Mouse (Mus musculus) left cerebral cortex, adult 9 months (tissue): ENCODE data around the gene Slc8a3.

ENCODE experiments used
- DNase-seq, 2 experiments: peaks; one replicate each; pipeline ENCODE4 v3.0.0; 2022; ENCODE audit warnings: low spot score in 2 of 2

Gene Slc8a3

GRCm38 (mm10) chr12:81241096-81241495, 91.9 kb downstream of the Slc8a3 start:
- DNase-seq, result no peak

- DNase-seq, result no peak
These were observed 95.8 kb downstream of the Slc8a3 start for GRCm38 (mm10) chr12:81237158-81237557.

DNA sequence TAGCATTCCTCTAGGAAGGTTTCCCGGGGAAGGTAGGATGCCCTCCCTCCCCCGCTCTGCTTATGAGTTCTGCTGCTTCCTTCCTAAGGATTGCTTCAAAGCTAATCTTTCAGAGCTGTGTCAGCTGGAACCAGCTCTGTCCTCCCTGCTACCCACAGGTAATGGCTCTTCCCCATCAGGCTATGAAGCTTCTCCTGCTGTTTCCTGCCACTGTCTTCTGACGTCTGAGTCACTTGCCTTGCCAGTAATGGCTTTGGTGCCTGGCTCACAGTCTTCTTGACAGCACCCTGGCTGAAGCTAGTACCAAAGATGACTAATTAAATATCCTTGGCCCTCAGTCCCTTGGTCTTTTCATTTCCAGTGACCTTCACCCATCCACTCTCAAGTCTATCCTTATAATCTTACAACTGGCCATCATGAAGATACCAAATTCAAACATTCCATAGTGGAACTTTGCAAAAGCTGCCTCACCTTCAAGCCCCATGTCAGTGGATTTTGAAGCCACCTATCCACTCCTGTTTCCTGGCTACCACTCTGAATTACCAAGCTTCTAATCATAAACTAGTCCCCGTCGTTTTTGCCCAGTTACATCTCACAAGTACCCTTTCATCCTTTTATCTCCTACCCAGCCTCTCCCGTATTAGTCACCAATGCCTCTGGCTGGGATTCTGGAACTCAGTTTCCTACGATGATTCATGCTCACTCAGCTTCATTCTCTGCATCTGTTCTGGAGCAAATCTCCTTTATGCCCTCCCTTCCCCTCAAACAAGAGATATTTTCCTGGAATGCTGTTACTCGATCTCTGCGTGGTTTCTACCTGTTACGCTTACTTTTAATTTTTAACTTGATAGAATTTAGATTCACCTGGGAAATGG, 97.3 kb downstream of the Slc8a3 start:
- no peak for DNase-seq

DNA sequence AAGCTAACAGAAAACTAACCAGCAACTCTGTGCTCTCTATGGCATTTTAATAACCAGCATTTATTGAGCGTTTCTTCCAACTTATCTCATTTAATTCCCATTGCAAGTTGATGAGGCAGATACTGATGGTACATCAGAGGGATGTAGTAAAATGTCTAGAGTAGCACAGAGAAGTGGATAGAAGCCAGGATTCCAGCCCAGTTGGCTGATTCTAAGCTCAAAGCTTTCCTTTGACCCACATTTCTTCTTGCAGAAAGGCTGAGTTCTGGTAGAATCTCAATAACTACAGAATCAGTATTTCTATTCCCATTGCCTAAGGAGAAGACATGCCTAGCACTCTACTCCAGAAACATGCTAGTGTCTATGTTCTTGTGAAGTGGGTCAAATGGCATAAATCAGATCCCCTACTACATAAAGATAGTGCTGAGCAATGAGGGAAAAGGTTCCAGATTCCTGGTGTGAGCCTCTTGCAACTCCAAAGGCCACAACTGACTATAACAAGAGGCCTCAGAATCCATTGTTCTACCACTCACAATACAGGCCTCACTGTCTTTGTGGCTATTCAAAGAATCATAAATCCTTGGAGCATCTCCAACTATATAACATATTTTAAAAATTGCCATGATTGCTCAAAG, 99.1 kb downstream of the Slc8a3 start:
- no peak for DNase-seq

DNA sequence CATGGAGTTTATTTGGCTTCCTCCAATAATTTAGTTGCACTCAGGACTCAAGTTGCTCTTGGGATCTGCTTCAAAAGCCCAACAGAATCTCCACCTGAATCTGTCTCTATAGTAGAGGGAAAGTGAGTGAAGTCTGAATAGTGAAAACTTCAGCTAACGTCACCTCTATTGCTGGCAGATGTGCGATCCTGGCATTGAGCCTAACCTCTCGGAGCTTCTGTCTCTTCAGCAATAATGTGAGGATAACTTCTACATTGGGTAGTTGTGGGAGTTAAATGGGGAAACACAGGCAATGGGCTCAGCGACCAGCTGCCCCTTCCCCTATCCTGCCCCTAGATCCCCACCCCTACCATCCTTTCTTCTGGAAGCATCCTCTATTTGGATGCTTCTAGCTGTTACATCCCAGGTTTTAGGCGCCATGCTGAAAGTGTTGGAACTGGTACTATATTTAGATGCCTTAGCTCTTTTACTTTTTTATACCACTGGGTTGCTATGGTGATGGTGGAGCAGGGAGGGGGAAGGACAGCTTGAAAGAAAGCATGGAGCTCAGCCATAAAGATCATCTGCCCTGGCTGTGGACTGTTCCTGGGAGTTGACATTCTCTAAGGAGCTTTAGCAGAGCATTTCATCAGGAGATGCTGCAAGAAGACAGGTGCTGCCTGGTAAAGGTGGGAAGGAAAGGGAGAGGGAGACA, 105.1 kb downstream of the Slc8a3 start:
- peak; percentile 83 to 85 for DNase-seq

- DNase-seq, result peak; percentile 19 to 31
These were observed 106.4 kb downstream of the Slc8a3 start for GRCm38 (mm10) chr12:81226590-81226989.

GRCm38 (mm10) chr12:81225966-81226577, 106.9 kb downstream of the Slc8a3 start:
- no peak for DNase-seq

- no peak for DNase-seq
These were observed 108.1 kb downstream of the Slc8a3 start for GRCm38 (mm10) chr12:81224843-81225242.

GRCm38 (mm10) chr12:81223276-81223675, 109.7 kb downstream of the Slc8a3 start:
- DNase-seq, result no peak

- no peak for DNase-seq
These were observed 113.6 kb downstream of the Slc8a3 start for GRCm38 (mm10) chr12:81219339-81219738.

DNA sequence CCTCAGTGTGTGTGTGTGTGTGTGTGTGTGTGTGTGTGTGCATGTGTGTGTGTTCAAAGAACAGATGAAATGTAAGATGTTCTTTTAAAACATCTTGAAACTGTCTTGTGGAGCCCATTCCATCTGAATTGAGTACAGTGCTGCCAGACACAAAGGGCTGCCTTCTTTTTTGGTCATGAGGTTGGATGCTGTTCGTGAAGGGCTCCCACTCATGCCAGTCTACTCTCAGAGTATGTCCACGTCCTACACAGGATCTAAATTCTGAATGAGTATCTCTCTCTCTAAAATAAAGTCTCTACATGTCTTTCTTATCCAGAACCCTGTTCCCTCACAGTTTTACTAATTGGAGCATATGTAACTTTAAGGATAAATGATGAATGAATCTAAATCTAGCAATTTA, 124.4 kb downstream of the Slc8a3 start:
- DNase-seq, result no peak

DNA sequence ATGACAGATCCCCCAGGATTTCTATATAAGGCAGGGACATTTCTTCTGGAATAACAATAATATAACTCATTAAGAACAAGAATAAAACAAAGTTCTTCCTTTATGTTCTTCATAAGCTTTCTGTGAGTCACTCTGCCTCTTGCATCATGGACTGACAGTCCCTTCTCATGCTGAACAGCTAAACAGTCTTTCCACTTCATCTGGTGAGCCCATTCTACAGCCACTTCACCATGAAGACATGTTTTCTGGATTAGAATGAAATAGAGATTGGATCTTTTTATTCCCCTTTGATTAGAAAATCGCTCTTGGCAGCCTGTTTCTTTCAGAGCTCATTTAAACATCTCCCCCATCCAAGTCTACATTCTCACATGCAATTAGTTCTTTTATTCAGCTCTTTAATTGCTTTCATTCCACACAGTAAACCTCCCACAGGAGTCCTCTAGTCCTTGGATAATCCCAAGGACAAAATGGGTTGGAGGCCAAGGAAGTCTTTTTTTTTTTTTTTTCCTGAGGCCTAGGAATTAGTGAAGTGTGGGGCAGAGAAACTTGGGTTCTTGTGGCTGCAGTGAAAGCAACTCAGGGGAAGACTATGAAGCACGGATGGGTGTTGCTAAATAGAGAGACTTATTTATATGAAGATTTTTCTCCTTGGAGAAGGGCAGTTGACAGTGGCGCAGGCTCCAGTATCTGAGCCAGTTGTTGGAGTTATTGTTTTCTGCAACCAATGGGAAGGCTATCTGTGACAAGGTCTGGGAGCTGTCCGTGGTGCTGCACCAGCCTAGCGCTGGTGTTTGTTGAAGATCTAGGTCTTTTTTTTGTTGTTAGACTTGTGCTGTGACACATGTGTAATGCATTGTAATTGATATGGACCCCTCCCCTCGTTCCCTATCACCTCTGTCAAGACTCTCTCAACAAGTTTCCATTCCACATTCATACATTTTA, 127.1 kb downstream of the Slc8a3 start:
- DNase-seq, result no peak

- DNase-seq, result no peak
These were observed 129.8 kb downstream of the Slc8a3 start for GRCm38 (mm10) chr12:81203226-81203625.

DNA sequence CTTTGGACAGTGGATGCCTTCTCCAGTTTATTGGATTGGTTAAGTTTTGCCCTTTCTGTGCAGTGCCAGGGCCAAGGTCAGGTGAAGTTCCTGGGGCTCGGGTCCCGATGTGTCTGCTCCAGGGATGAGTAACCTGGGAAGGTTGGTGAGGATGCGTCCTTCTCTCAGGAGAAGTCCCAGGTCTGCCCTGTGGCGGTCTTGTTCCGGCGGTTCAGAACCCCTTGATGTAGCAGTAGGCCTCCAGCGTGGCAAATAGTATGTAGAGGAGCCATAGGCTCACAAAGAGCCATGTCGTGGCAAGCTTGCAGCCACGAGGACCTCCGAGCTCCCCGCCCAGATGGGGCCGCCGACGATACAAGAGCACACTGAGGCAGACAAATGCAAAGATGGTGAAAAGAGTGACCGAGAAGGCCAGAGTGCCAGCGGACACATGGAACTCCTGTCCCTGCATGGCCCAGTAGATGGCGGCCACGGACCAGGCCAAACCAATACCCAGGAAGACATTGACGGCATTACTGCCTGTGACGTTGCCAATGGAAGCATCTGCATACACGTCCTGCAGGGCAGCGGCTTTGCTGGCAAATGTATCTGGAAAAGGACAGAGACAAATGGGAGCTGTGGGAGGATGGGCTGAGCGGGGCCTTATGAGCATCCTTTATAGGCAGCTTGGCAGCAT, 133.6 kb downstream of the Slc8a3 start:
- DNase-seq, result peak; percentile 37 to 85

DNA sequence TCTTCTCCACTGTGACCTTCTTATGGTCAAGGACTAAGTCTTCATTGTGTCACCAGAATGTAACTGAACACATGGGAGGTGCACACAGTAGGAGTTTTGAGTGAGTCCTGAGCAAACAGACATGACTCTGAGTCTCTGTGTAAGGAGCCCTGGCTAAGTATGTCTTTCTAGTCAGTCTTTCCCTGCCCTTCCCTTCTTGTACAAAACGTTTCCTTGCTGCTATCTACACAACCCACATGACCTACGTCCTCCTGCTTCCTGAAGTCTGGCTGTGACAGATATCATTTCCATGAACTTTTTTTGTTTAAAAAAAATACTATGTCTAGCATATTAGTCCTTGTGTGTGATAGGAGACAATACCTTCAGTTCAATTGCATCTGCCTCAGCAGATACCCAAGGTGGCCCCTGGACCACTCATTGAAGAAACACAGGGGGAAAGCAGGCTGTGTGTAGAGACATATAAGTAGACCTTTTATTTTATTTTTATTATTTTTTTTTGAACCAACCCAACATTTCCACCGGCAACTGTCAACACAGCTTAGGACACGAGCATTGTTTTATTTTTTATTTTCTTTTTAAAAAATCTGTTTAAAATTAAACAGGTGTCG, 135.4 kb downstream of the Slc8a3 start:
- DNase-seq, result no peak

DNA sequence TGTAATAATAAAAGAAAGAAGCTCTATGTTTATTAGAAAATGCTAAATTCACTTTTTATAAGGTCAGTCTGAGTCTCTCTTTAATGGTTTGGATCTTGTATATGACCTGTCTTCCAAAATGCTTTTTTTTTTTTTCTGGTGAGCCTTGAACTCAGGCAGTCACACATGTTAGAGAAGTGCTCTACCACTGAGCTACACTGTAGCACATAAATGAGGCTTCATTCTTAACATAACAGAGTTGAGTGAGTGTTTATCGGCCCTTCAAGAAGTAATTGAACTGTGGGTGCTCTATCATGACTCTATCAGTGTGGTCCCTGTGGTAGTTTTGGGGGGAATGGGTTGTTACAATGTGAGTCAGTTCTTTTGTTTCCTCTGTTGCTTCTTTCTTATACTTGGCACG, 139.0 kb downstream of the Slc8a3 start:
- DNase-seq, result no peak

DNA sequence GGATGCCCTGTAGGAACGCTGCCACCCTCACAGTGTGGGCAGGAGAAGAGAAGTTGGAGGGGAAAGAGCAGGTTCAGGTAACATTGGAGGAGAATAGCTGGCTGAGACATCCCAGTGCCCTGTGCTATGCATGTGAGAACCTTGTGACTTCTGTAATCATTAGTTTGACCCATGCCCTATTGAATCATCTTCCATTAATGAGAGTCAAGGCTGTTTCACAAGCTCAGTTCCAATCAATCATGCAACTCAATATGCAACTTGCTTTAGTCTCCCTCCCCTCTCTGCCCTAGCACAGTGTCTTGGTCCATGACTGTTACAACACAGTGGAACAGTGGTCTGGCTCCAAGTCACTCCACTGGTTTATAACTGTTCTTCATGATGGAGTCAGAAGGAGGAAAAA, 143.3 kb downstream of the Slc8a3 start:
- no peak for DNase-seq

GRCm38 (mm10) chr12:81188996-81189395, 144.0 kb downstream of the Slc8a3 start:
- DNase-seq, result no peak

DNA sequence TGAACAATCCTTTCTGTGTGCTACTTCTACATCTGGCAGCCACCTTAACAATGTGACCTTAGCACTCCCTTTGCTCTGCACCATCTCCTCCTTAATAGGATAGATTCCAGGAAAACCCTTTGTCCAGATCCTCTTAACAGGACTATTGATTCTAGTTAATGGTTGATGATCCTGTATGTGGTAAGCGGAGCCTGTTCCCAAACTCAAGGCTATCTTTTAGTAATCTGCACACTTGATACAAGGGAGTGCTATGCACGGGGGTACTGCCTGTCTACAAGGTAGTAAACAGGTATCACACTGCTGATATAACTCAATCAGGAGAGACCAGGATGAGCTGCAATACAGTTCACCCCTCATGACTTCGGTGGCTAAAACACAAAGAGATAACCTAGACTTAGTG, 144.6 kb downstream of the Slc8a3 start:
- DNase-seq, result no peak

DNA sequence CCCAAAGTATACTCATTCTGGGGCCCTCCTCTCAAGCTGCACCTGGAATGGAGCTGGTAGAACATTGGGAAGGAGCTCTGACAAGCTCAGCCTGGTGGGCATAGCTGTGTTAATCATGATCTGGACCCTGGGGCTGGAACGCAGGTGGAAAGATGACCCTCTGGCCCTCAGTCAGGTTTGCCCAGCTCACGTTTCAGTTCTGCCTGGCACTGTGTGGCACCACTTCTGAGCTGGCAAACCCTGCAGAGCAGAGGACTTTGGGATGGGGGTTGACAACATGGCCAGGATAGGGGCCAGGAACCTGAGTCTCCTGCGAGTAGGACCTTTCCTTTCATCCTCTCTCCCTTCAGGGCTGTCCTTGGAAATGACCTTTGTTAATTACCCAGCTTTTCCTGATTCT, 146.3 kb downstream of the Slc8a3 start:
- DNase-seq, result no peak
